In the genomic region with DNA sequence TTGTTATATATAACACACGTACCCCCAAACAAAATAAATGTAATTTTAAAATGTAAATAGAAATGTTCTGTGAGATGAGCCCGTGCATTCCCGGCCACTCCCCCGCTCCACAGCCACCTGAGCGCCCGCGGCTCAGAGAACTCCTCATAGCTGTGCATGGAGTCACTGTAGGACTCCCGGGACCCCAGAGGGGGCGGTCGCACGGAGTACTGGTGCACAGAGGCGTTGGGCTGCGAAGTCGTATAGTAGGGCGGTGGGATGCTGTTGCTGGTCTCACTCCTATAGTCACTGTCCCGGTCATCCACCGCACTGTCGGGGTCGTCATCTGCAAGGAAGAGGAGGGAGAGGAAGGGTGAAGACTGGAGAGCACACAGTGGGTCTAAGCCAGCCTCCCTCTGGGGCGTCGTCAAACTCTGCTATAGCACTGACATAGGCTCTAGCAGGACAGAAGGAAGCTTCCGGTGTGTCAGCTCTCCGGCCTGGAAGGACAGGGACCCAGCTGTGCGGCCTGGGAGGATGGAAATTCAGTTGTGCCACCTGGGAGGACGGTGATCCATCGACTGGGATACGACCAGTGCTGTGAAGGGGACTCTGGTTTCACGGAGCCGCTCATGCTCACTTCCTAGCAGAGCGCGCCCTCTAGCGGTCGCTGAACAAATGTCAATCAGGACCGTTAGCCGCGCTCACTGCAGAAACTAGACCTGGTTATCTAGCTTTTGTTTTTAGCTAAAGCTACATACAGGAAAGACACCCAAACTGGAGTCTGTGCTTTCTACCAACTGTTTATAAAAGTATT, we compare ENCODE assay signal across 8 mouse cellular contexts. TPM values are rescaled to one million over a fixed set of nuclear protein-coding genes. Genes with fewer than 3 reads are reported as not detected.
DNase-seq lines count a peak whose midpoint lies in the region; ATAC-seq lines count a peak whose summit lies in the region.

No protein-coding gene starts in this region.

- no peak overlapping the region for H3K27ac ChIP-seq in intestine, embryonic 14.5 days (ENCODE audit: low read depth)
- no peak overlapping the region for H3K27ac ChIP-seq in midbrain, embryonic 10.5 days (replicated peaks)

- H3K9me3 ChIP-seq in intestine, embryonic 14.5 days (ENCODE audit: control insufficient read depth, low read length) = no peaks in the 10 kb centered on the region
- H3K9me3 ChIP-seq in midbrain, embryonic 10.5 days (replicated peaks) = no peaks in the 10 kb centered on the region

- no peak overlapping the region for H3K9ac ChIP-seq in intestine, embryonic 14.5 days (ENCODE audit: low read length)

- peaks cover 57% of the 10 kb centered on the region for H3K27me3 ChIP-seq in intestine, embryonic 14.5 days (replicated peaks; ENCODE audit: control insufficient read depth, insufficient read depth, low read length)
- H3K27me3 ChIP-seq in midbrain, embryonic 10.5 days (ENCODE audit: low read depth, poor library complexity, severe bottlenecking) = peaks cover 96% of the 10 kb centered on the region

- intact Hi-C loops in left cerebral cortex, postnatal 25 days (cut with DNase I) = loop anchor here (1.0 kb wide), 1 partner anchor 99 kb away; no protein-coding TSS in a partner anchor

- no peaks in the 10 kb centered on the region for H3K4me1 ChIP-seq in intestine, embryonic 14.5 days (replicated peaks; ENCODE audit: control insufficient read depth, insufficient read depth, low read length)
- H3K4me1 ChIP-seq in midbrain, embryonic 10.5 days = peaks cover 22% of the 10 kb centered on the region

- H3K4me2 ChIP-seq in intestine, embryonic 14.5 days (ENCODE audit: low read length) = no peak overlapping the region

- peak; percentile 89 for DNase-seq in adipocyte (ENCODE audit: low spot score)
- peak; percentile 58 to 59 for DNase-seq in gastrocnemius, adult 8-10 months (ENCODE audit: low spot score in 2 of 2)
- peak; percentile 94 for DNase-seq in intestine, embryonic 14.5 days (ENCODE audit: low spot score)
- DNase-seq in left cerebral cortex, postnatal 25 days (ENCODE audit: low spot score in 2 of 2) = peak; percentile 85
- peak; percentile 86 for DNase-seq in midbrain, embryonic 10.5 days (ENCODE audit: low spot score)
- peak; percentile 82 for DNase-seq in right cerebral cortex, postnatal 25 days
- DNase-seq in urinary bladder, postnatal 4 days (ENCODE audit: low spot score in 2 of 2) = peak; percentile 70 to 89

- no peaks in the 10 kb centered on the region for H3K36me3 ChIP-seq in intestine, embryonic 14.5 days (ENCODE audit: control insufficient read depth, insufficient read depth, low read length)
- H3K36me3 ChIP-seq in midbrain, embryonic 10.5 days = no peaks in the 10 kb centered on the region

- ATAC-seq in common myeloid progenitor, adult 5-6 weeks (replicated peaks; ENCODE audit: low read depth, poor library complexity, severe bottlenecking) = peak; percentile 43
- 0 out of 2 replicates have a peak, but pooled peaks have one; percentile 29 for ATAC-seq in intestine, embryonic 14.5 days (replicated peaks; ENCODE audit: low FRiP score, low TSS enrichment, low read depth)

- WGBS in intestine, embryonic 14.5 days = 8% methylated on average over 36 of the region's 36 CpGs
- 8% methylated on average over 36 of the region's 36 CpGs for WGBS in midbrain, embryonic 10.5 days

- H3K4me3 ChIP-seq in intestine, embryonic 14.5 days (ENCODE audit: low read depth, low read length) = no peak overlapping the region
- H3K4me3 ChIP-seq in midbrain, embryonic 10.5 days = no peak overlapping the region

RNA-seq across cellular contexts. Expression of gene Unc13a, which starts 11.0 kb away (rescaled TPM):
- 0.46 and 11.3 TPM in 2 replicates for total RNA-seq in common myeloid progenitor, adult 5-6 weeks (2017)
- under 1 TPM in 3 of 4 experiments, not detected in 1; 0.10 to 0.21 (median 0.20) TPM for total RNA-seq in gastrocnemius, adult 8-10 months (2022)
- 1.6 and 2.4 TPM in 2 replicates for polyA plus RNA-seq in intestine, embryonic 14.5 days (2014; fragmentation: Nextera tagmentation; extraction: Ambion mirVana)
- total RNA-seq in left cerebral cortex, postnatal 25 days (2021) = 100 to 1,000 TPM; 318 to 327 TPM
- polyA plus RNA-seq in midbrain, embryonic 10.5 days (2016; fragmentation: Nextera tagmentation; extraction: Ambion mirVana) = 4.6 and 8.1 TPM in 2 replicates

RNA-seq across cellular contexts. Expression of gene Jak3, which starts 15.6 kb away (rescaled TPM):
- 9.4 and 14.1 TPM in 2 replicates for total RNA-seq in common myeloid progenitor, adult 5-6 weeks (2017)
- total RNA-seq in gastrocnemius, adult 8-10 months (2022) = 1 to 10 TPM; 1.4 to 2.0 (median 1.6) TPM
- polyA plus RNA-seq in intestine, embryonic 14.5 days (2014; fragmentation: Nextera tagmentation; extraction: Ambion mirVana) = 4.1 and 4.5 TPM in 2 replicates
- 1 to 10 TPM; 3.9 to 4.8 TPM for total RNA-seq in left cerebral cortex, postnatal 25 days (2021)
- 2.8 and 3.7 TPM in 2 replicates for polyA plus RNA-seq in midbrain, embryonic 10.5 days (2016; fragmentation: Nextera tagmentation; extraction: Ambion mirVana)

RNA-seq across cellular contexts. Expression of gene Insl3, which starts 28.5 kb away (rescaled TPM):
- total RNA-seq in common myeloid progenitor, adult 5-6 weeks (2017) = 3.4 and 3.5 TPM in 2 replicates
- under 1 TPM in 1 of 4 experiments, not detected in 3; 0.54 TPM for total RNA-seq in gastrocnemius, adult 8-10 months (2022)
- 0.98 and 1.4 TPM in 2 replicates for polyA plus RNA-seq in intestine, embryonic 14.5 days (2014; fragmentation: Nextera tagmentation; extraction: Ambion mirVana)
- total RNA-seq in left cerebral cortex, postnatal 25 days (2021) = 1 to 10 TPM; 1.3 to 1.5 TPM
- 0.30 and 0.37 TPM in 2 replicates for polyA plus RNA-seq in midbrain, embryonic 10.5 days (2016; fragmentation: Nextera tagmentation; extraction: Ambion mirVana)

RNA-seq across cellular contexts. Expression of gene B3gnt3, which starts 41.1 kb away (rescaled TPM):
- 0.23 TPM in 1 of 2 replicates, not detected in the other for total RNA-seq in common myeloid progenitor, adult 5-6 weeks (2017)
- total RNA-seq in gastrocnemius, adult 8-10 months (2022) = 1 to 10 TPM; 1.3 to 1.8 (median 1.5) TPM
- polyA plus RNA-seq in intestine, embryonic 14.5 days (2014; fragmentation: Nextera tagmentation; extraction: Ambion mirVana) = 6.9 and 8.4 TPM in 2 replicates
- under 1 TPM; 0.34 to 0.53 TPM for total RNA-seq in left cerebral cortex, postnatal 25 days (2021)
- polyA plus RNA-seq in midbrain, embryonic 10.5 days (2016; fragmentation: Nextera tagmentation; extraction: Ambion mirVana) = 0.67 and 0.89 TPM in 2 replicates

RNA-seq across cellular contexts. Expression of gene Colgalt1, which starts 49.7 kb away (rescaled TPM):
- 64.6 and 75.2 TPM in 2 replicates for total RNA-seq in common myeloid progenitor, adult 5-6 weeks (2017)
- 10 to 100 TPM; 36.6 to 45.2 (median 38.1) TPM for total RNA-seq in gastrocnemius, adult 8-10 months (2022)
- polyA plus RNA-seq in intestine, embryonic 14.5 days (2014; fragmentation: Nextera tagmentation; extraction: Ambion mirVana) = 84.4 and 85.3 TPM in 2 replicates
- 10 to 100 TPM; 49.3 to 51.5 TPM for total RNA-seq in left cerebral cortex, postnatal 25 days (2021)
- polyA plus RNA-seq in midbrain, embryonic 10.5 days (2016; fragmentation: Nextera tagmentation; extraction: Ambion mirVana) = 51.2 and 52.8 TPM in 2 replicates

Comparison
In these comparisons a context has a peak if more than half of its experiments do, and no peak if none do; other contexts are left out.
1. RNA of gene Unc13a, which starts 11.0 kb away (total RNA-seq): 318 to 327 TPM in left cerebral cortex, postnatal 25 days; 0.46 to 11.3 TPM in common myeloid progenitor, adult 5-6 weeks and 0.10 to 0.21 TPM in gastrocnemius, adult 8-10 months; every median in the first group is over 10 times any median in the second.
2. Peak in every context shown above with its lines, with median percentiles within 50 percentile points of each other: DNase-seq.